Mouse (Mus musculus) erythroblast, embryonic 14.5 days (primary cell): ENCODE results near the gene Man1c1.

ENCODE experiments used
- GATA1 ChIP-seq: IDR thresholded peaks from 2 replicates; pipeline ENCODE4 v1.6.1; 2012; ENCODE audit warnings: low read length, inconsistent platforms, mixed read lengths
- TAL1 ChIP-seq: IDR thresholded peaks from 3 replicates; pipeline ENCODE4 v1.6.1; 2012; ENCODE audit warnings: low read length, inconsistent platforms, mixed read lengths

DNA sequence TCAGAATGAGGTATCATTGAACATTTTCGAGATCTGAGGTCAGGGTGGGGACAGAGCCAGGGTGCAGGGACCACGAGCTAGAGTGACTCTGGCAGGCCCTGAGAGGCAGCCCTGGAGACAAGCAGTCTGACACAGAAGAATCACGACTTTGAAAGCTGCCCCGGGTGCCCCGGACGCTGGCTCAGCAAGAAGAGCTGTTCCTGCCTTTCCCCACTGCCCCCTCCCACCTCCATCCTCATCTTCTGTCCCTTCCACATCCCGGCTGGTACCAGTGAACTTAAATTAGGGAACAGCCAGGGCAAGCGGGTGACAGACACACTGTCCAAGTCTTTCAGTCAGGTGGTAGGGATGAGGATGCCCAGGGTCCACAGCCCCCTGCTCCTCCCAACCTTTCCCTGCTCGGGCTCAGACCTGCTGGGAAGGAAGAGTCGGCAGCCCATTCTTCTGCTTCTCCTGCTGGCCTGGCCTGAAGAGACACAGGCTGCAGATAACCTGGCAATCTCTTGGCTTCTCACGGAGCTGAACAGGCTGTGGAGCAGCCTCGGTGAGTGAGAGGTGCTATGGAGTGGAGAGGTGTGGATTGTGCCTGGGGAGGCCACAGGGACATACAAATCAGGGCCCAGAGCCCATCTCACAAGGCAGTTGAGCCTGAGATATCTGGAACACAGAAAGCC is 35.6 kb downstream of the Man1c1 start:
- TF ChIP-seq GATA1 (no peak), TAL1 (no peak)
